ENCODE assay signal across 18 mouse cellular contexts in genomic region chr4:110250055-110250454, GRCm38 (mm10).
"Had no signal": no experiment of that assay in that cellular context is flagged by ENCODE, and none has a peak within 500 bp of the region (broad histone marks: within the 10 kb centered on the region; RNA-seq: fewer than 3 reads in every experiment).

No protein-coding gene starts in this region.

- H3K27me3 ChIP-seq: lung, embryonic 15.5 days; megakaryocyte, embryonic 14.5 days; midbrain, embryonic 13.5 days; midbrain, embryonic 15.5 days; neural tube, embryonic 12.5 days had no signal

- H3K27ac ChIP-seq: lung, embryonic 15.5 days; macrophage; midbrain, embryonic 13.5 days; midbrain, embryonic 15.5 days; neural tube, embryonic 12.5 days had no signal

- H3K9me3 ChIP-seq: lung, embryonic 15.5 days; megakaryocyte, embryonic 14.5 days; midbrain, embryonic 13.5 days; midbrain, embryonic 15.5 days; neural tube, embryonic 12.5 days had no signal

- H3K36me3 ChIP-seq: lung, embryonic 15.5 days had no signal

- DNase-seq: liver, postnatal 0 days; lung, adult 2 months; lung, postnatal 14 days; lung, postnatal 36 days; right cerebral cortex, postnatal 25 days; right cerebral cortex, postnatal 4 days; spleen, adult 18-20 months; thymus, adult 18-20 months; thymus, postnatal 14 days; thymus, postnatal 36 days had no signal

- ATAC-seq: liver, postnatal 0 days; lung, postnatal 0 days; midbrain, embryonic 13.5 days; midbrain, embryonic 15.5 days had no signal

- H3K4me1 ChIP-seq: lung, embryonic 15.5 days; megakaryocyte, embryonic 14.5 days; midbrain, embryonic 13.5 days; neural tube, embryonic 12.5 days had no signal

- H3K4me2 ChIP-seq: lung, embryonic 15.5 days; midbrain, embryonic 11.5 days; midbrain, embryonic 13.5 days; midbrain, embryonic 15.5 days; neural tube, embryonic 12.5 days had no signal

- H3K4me3 ChIP-seq: lung, embryonic 15.5 days; megakaryocyte, embryonic 14.5 days; midbrain, embryonic 13.5 days; midbrain, embryonic 15.5 days; neural tube, embryonic 12.5 days had no signal

- H3K9ac ChIP-seq: liver, postnatal 0 days; lung, embryonic 15.5 days; midbrain, embryonic 13.5 days; midbrain, embryonic 15.5 days; neural tube, embryonic 12.5 days had no signal
